Mouse (Mus musculus): ENCODE measurements at regions not wholly inside any gene's neighbourhood (a gene's known extent, or its start where the extent isn't known, plus 50 kb on each side); places are given as distances from the start of the nearest gene placed in this dataset.

DNA sequence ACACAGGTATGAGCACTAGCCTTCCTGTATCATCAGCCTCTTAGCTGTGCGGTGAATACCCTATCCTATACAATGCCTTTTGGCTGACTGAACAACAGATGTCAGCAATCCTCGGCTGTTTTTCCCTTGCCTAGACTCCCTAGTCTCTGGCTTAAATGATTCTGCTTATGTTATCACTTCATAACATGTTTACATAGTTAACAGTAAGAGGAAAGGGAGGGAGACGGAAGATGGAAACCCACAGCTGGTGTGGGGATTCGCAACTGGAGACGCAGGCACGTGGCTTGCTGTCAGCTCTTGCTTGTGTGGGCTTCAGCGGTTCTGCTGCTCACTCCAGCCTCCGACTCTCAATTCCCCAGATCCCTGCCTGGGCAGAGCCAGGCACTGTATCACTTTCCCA lies 367.2 kb downstream of the Cbln4 start:
- DNase-seq (ENCODE audit: low read depth, low spot score), result no peak

- DNase-seq (ENCODE audit: low read depth, low spot score), result no peak
These were observed 367.9 kb downstream of the Cbln4 start for GRCm38 (mm10) chr2:171675411-171675810.

DNA sequence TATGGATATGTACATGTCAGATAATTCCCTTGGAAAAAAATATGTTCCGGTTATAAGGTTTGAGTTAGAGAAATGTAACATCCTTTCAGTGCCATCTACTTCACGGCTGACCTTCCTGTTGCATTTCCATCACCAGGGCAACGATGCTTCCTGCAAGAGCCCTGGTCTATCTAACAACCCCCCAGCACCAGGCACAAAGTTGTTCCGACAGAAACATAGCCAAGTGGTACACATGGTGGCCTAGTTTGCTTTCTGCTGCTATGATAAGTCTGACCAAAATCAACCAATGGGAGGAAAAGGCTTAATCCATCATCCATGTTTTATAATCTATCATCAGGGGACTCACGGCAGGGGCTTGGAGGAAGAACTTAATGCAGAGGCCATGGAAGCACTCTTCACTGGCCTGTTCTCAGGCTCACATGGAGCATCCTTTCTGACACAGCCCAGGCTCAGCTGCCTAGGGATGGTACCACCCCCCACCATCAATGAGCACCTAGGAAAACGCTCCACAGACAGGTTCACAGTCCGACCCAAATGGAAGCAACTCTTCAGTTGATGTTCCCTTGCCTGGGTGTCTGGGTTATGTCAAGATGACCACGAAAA lies 372.2 kb downstream of the Cbln4 start:
- DNase-seq (ENCODE audit: low read depth, low spot score), result no peak

DNA sequence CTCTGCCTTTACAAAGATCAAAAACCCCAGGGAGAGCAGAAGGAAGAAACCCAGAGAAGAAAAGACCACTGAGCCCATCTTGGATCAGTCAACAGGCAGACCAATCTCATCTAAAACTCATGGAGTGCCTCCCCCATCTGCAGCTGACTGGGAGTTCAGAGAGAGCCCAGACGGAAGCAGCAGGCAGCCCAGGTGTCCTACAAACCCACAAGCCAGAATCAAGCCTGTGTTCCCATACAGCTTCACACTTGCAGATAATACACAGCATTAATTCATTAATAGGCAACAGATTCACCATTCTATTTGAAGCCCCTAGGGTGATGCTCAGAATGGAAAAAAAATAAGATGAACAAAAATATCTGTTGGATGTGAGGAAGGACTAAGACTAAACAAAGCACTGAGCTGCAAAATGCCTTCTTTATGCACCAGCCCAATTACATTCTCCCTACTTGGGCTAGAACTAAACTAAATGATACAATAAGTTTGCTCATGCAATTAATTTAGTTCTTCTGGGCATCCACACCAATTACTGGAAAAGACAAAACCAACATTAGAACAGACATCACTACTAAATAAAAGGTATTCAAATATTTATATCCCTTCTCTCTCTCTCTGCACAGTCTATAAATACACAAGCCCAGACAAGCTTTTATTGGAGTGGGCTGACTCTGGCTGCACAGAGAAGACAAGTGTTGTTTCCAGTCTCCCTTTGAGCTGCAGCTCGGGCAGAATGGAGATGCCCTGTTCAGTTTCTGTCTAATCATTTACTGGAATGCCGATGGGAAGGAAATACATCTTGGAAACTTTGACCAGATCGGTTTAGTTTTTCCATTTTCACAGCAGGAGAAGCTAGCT lies 374.2 kb downstream of the Cbln4 start:
- no peak for DNase-seq (ENCODE audit: low read depth, low spot score)

DNA sequence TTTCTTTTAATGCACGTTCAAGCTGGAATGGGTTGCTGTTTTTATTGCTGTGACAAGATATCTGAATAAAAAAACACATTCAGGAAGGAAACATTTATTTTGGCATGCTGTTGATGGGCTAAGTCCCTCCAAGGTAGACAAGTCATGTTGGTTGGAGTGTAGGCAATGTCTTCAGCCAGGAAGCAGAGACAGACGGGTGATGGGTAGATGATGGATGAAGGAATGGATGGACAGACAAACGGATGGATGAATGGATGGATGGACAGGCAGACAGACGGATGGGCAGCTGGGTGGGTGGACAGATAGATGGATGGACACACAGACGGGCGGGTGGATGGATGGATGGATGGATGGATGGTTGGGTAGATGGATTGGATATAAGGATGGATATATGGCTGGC lies 380.7 kb downstream of the Cbln4 start:
- DNase-seq (ENCODE audit: low read depth, low spot score), result no peak

GRCm38 (mm10) chr2:171661896-171662511 lies 381.3 kb downstream of the Cbln4 start:
- no peak for DNase-seq (ENCODE audit: low read depth, low spot score)

DNA sequence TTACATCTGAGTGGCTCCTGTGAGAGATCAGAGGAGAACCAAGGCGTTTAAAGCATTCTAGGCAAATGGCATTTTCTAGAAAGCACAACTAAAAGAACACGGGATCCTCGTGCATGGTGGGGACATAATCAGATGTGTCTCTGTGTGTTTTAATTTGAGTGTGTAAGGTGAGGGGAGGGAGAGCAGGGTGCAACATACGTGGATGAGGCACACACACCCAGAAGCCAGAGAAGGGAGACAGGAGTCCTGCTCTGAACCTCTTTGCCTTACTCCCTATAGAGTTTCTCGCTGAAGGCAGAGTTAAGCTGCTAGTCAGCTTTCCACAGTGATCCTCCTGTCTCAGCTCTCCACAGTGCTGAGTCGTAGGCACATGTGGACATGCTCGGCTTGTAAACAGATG lies 386.1 kb downstream of the Cbln4 start:
- DNase-seq (ENCODE audit: low read depth, low spot score), result no peak

GRCm38 (mm10) chr2:171641730-171642129 lies 401.5 kb downstream of the Cbln4 start:
- no peak for DNase-seq (ENCODE audit: low read depth, low spot score)

DNA sequence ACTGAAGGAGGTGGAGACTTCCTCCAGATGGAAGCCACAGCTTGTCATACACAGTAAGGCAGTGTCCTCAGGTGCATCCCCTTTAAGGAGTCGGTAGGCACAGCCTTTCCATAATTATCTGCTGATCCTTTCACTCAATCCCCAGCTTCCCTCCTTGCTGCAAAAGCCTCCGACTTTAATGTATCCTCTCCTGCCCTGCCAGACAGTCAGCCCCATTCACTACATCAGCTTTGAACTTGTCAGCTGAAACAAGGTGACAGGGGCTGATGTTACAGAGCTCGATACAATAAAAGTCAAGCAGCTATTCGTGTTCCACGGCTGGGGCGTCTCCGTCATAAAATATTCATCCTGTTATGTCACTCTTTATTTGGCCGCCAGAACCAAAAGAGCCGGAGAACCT lies 402.8 kb downstream of the Cbln4 start:
- DNase-seq (ENCODE audit: low read depth, low spot score), result no peak

DNA sequence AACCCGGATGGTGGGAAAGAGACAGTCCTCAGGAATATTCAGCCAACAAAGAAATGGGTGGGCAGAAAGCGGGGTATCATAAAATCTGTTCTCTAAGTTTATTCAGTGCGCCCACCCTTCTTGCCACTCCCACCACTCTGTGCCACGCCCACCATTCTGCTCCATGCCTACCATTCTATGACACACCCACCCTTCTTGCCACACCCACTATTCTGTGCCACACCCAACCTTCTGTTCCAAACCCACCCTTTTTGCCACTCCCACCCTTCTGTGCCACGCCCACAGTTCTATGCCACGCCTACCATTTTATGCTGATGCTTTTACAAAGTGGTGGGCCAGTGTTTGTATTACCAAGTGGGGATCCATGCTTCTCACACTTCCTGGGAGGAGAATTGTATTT lies 404.3 kb downstream of the Cbln4 start:
- no peak for DNase-seq (ENCODE audit: low read depth, low spot score)

GRCm38 (mm10) chr2:171636837-171637236 lies 406.4 kb downstream of the Cbln4 start:
- no peak for DNase-seq (ENCODE audit: low read depth, low spot score)

- DNase-seq (ENCODE audit: low read depth, low spot score), result no peak
These were observed 409.7 kb downstream of the Cbln4 start for GRCm38 (mm10) chr2:171633355-171634097.

DNA sequence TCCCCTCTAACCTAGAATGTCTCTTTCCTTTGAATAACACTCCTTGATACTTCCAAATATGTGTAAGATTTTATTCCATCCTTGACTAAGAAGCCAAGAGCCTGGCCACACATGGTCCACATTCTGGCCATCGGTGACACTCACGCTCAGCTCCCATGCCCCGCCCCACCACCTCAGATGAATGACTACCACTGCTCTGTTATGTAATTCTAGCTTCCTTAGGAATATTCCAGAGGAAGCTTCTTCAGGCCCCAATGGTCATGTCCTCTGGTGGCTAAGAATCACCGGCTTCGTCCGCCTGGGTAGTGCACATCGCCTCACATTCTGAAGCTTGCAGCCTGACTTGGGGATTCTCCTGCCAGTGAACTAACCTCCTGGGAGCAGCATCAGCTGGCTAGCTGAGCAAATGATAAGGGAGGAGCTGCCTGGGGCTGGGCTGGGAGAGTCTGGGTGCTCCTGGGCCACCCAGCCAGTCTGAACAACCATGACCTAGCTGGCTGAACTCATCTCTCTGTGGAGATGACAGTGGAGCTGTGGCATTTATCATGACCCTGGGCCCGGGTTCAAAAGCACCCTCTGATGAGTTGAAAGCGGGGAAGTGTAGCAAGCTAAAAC lies 413.1 kb downstream of the Cbln4 start:
- no peak for DNase-seq (ENCODE audit: low read depth, low spot score)

DNA sequence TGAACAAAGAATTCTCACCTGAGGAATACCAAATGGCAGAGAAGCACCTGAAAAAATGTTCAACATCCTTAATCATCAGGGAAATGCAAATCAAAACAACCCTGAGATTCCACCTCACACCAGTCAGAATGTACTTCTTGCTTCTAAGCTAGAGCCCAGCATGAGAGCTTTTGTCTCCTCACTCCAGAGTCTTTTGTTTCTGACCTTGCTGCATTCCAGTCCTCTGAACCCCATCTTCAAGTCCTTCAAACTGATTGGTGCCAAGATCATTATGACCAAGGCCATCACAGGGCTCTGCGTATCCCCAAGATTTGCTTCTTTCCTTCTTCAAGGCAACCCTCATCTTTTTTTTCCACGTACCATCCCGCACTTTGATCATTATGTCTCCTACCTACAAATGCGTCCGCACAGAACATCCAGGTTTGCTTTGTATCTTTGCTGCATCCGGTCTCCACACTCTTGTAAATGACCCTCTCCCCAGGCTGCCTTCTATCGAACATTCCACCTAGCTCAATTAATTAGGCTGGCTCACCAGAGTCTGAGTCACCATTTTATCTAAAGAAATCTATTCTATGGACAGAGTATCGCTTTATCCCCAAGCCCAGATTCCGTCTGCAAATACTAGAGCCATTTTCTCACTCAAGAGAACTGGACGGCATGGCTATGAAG lies 414.9 kb downstream of the Cbln4 start:
- DNase-seq (ENCODE audit: low read depth, low spot score), result no peak

DNA sequence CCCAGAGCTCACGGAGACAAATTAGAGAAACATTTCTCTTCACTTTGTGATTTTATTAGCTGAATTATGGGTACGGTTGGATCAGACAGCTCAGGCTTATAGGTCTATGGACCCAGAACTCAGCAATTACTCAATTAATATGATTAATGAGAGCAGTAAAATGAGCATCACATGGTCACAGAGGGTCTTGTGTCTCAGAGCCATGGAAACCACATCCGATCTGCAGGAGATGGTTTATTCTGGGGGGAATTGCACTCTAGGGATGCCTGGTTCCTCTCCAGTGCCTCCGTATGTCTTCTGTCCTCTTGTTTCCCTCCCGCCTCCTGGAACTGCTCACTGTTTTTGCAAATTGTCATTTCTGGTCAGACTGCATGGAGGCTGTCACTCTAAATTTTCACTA lies 422.6 kb downstream of the Cbln4 start:
- DNase-seq (ENCODE audit: low read depth, low spot score), result no peak

- no peak for DNase-seq (ENCODE audit: low read depth, low spot score)
These were observed 423.0 kb downstream of the Cbln4 start for GRCm38 (mm10) chr2:171620253-171620652.

DNA sequence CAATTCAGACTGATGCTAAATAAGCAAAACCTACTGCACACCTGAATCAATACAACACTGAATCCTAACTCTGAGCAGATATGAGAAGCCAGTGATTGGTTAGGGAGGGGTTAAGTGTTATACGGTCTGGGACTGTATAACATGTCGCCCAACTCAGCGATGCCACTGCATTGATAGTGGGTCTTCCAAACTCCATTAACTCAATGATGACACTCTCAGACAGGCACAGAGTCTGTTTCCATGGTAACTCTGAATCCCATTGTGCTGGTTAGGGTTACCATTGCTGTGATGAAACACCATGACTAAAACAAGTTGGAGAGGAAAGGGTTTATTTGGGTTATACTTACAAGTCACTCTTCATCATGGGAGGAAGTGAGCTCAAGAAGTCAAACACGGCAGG lies 424.5 kb downstream of the Cbln4 start:
- no peak for DNase-seq (ENCODE audit: low read depth, low spot score)

DNA sequence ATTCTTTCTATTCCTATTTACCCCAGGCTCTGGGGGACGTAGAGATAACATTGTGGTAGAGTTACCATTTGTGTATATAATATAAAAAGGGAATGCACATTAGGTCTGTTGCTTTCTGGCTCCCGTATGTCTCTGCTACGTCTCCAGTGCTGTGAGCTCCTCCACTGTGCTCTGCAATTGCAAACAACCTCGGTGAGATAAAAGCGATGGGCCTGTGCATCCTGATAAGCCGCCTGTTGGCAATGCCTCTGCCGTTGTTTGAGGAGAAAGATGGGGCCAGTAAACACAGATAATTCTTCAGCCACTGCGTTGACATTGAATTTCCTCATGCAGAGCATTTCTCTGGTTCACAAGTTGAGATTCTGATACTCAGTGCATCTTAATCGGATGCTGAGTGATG lies 424.9 kb downstream of the Cbln4 start:
- no peak for DNase-seq (ENCODE audit: low read depth, low spot score)

GRCm38 (mm10) chr2:171615462-171615861 lies 427.8 kb downstream of the Cbln4 start:
- no peak for DNase-seq (ENCODE audit: low read depth, low spot score)

DNA sequence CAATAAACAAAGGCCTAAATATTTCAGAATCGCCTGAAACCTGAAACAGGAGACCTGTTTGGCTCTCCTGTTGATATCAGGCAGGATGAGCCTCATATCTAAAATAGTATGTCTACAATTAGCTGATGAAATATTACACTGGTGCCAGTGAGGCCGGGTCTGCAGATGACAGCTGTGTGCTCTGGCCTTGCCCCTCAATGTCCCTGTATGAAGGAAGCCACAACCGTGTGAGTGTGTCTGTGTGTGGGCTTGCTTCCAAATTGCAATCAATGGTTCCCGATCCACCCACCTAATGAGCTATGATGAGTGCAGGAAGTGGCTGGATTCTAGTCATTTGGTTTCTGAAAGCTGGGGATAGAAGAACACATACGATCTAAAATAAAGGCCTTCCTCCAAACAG lies 438.2 kb downstream of the Cbln4 start:
- DNase-seq (ENCODE audit: low read depth, low spot score), result no peak

DNA sequence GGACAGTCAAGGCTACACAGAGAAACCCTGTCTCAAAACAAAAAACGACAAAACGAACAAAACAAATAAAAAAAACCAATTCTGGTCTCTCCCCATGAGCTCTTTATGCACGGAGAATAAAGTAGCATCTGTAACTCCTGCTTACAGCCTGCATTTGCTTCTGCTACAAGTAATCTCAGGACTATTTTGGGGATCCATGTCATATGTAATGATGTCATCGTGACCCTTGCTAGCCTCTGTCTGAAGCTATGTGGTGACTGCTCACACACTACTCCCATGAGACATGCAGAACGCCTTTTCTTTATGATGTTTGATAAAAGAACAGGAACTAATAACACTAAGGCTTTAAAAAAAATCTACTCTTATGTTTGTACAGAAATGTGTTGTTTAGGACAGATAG lies 448.0 kb downstream of the Cbln4 start:
- DNase-seq (ENCODE audit: low read depth, low spot score), result no peak
